7 mouse cellular contexts compared by ENCODE assay signal in the genomic region with DNA sequence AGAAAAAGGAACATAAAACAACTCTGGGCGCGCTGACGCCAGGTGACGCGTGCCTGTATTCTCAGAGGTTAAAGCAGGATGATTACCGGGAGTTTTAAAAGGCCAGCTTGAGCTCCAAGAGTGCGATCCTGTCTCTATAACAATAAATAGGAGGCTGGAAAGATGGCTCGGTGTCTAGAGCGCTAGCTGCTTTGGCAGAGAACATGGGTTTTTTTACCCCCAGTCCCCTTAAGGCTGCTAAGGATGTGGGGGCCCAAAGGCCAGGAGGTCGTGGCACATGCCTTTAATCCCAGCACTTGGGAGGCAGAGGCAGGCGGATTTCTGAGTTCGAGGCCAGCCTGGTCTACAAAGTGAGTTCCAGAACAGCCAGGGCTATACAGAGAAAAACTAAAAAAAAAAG. TPM values are rescaled to one million over a fixed set of nuclear protein-coding genes. Genes with fewer than 3 reads are reported as not detected.
A peak's percentile ranks its signal among the peaks of the same experiment; 100 is the strongest.
DNase-seq lines count a peak whose midpoint lies in the region; ATAC-seq and TF ChIP-seq lines count a peak whose summit lies in the region.

No protein-coding gene starts in this region.

- H3K27me3 ChIP-seq in lung, postnatal 0 days (replicated peaks; ENCODE audit: insufficient read depth, low read length), result no peaks in the 10 kb centered on the region
- H3K27me3 ChIP-seq in forebrain, embryonic 14.5 days (replicated peaks; ENCODE audit: control insufficient read depth, insufficient read depth, low read length), result no peaks in the 10 kb centered on the region
- H3K27me3 ChIP-seq in liver, embryonic 11.5 days (replicated peaks; ENCODE audit: control insufficient read depth, insufficient read depth, low read length), result no peaks in the 10 kb centered on the region
- H3K27me3 ChIP-seq in stomach, postnatal 0 days (ENCODE audit: control insufficient read depth, insufficient read depth, low read length), result no peaks in the 10 kb centered on the region

- peak overlapping the region; percentile 95 for H3K27ac ChIP-seq in lung, postnatal 0 days (ENCODE audit: low read length)
- peak overlapping the region; percentile 97 for H3K27ac ChIP-seq in forebrain, embryonic 14.5 days (ENCODE audit: low read depth, low read length)
- peak overlapping the region; percentile 95 for H3K27ac ChIP-seq in liver, embryonic 11.5 days (ENCODE audit: low read depth, low read length)
- peak overlapping the region; percentile 97 for H3K27ac ChIP-seq in stomach, postnatal 0 days (replicated peaks)

- no peaks in the 10 kb centered on the region for H3K36me3 ChIP-seq in lung, postnatal 0 days (ENCODE audit: insufficient read depth, low read length)
- H3K36me3 ChIP-seq in forebrain, embryonic 14.5 days (ENCODE audit: control insufficient read depth, insufficient read depth, low read length), result no peaks in the 10 kb centered on the region
- H3K36me3 ChIP-seq in liver, embryonic 11.5 days (ENCODE audit: control insufficient read depth, insufficient read depth, low read length), result no peaks in the 10 kb centered on the region
- no peaks in the 10 kb centered on the region for H3K36me3 ChIP-seq in stomach, postnatal 0 days (ENCODE audit: control insufficient read depth, insufficient read depth, low read length)

- H3K9ac ChIP-seq in lung, postnatal 0 days (replicated peaks; ENCODE audit: low read depth), result peak overlapping the region; percentile 59; the same call in 1 of the 2 replicates
- H3K9ac ChIP-seq in forebrain, embryonic 14.5 days (ENCODE audit: low read length), result peak overlapping the region; percentile 94
- H3K9ac ChIP-seq in liver, embryonic 11.5 days (ENCODE audit: low read depth, low read length), result peak overlapping the region; percentile 98
- peak overlapping the region; percentile 72 for H3K9ac ChIP-seq in stomach, postnatal 0 days (ENCODE audit: low read length)

- peak overlapping the region; percentile 71 for H3K4me3 ChIP-seq in lung, postnatal 0 days (ENCODE audit: low read depth, low read length)
- peak overlapping the region; percentile 97 for H3K4me3 ChIP-seq in forebrain, embryonic 14.5 days (ENCODE audit: low read depth, low read length)
- peak overlapping the region; percentile 99 for H3K4me3 ChIP-seq in liver, embryonic 11.5 days (ENCODE audit: low read depth, low read length)
- H3K4me3 ChIP-seq in stomach, postnatal 0 days (ENCODE audit: low read depth, low read length), result peak overlapping the region; percentile 95

- whole genome bisulfite sequencing in lung, postnatal 0 days, result 32% methylated on average over 12 of the region's 12 CpGs
- WGBS in forebrain, embryonic 14.5 days, result 28% methylated on average over 12 of the region's 12 CpGs
- 46% methylated on average over 12 of the region's 12 CpGs for WGBS in liver, embryonic 11.5 days
- 30% methylated on average over 12 of the region's 12 CpGs for WGBS in stomach, postnatal 0 days

- ATAC-seq in lung, postnatal 0 days, result no peak
- no peak for ATAC-seq in forebrain, embryonic 14.5 days
- no peak for ATAC-seq in liver, embryonic 11.5 days (replicated peaks; ENCODE audit: low FRiP score)
- ATAC-seq in stomach, postnatal 0 days (ENCODE audit: low FRiP score, low TSS enrichment), result no peak
- ATAC-seq in cerebellum, adult (ENCODE audit: insufficient number of reproducible peaks, low FRiP score, low TSS enrichment), result no peak

- DNase-seq in lung, postnatal 0 days (ENCODE audit: low spot score), result no peak
- DNase-seq in lung, postnatal 36 days, result no peak
- no peak for DNase-seq in forebrain, embryonic 14.5 days (ENCODE audit: low spot score)
- no peak for DNase-seq in liver, embryonic 11.5 days (ENCODE audit: low spot score)
- DNase-seq in stomach, postnatal 0 days (ENCODE audit: low spot score), result no peak
- no peak for DNase-seq in cerebellum, adult 8-10 months

- no peak for TF ChIP-seq CTCF in lung, postnatal 0 days (IDR thresholded peaks at IDR 0.05)
- no peak for TF ChIP-seq CTCF in stomach, postnatal 0 days (IDR thresholded peaks at IDR 0.05; ENCODE audit: low read depth)

- no peaks in the 10 kb centered on the region for H3K9me3 ChIP-seq in lung, postnatal 0 days (ENCODE audit: low read length)
- H3K9me3 ChIP-seq in forebrain, embryonic 14.5 days (replicated peaks; ENCODE audit: control insufficient read depth, low read length), result no peaks in the 10 kb centered on the region
- no peaks in the 10 kb centered on the region for H3K9me3 ChIP-seq in liver, embryonic 11.5 days (ENCODE audit: control insufficient read depth, low read length)
- no peaks in the 10 kb centered on the region for H3K9me3 ChIP-seq in stomach, postnatal 0 days (ENCODE audit: control insufficient read depth, low read length)

- peak overlapping the region; percentile 94 for H3K4me2 ChIP-seq in lung, postnatal 0 days (replicated peaks; ENCODE audit: low read depth, low read length)
- peak overlapping the region; percentile 88 for H3K4me2 ChIP-seq in forebrain, embryonic 14.5 days (ENCODE audit: low read length)
- peak overlapping the region; percentile 94 for H3K4me2 ChIP-seq in liver, embryonic 11.5 days
- H3K4me2 ChIP-seq in stomach, postnatal 0 days (replicated peaks; ENCODE audit: low read depth), result peak overlapping the region; percentile 72

- H3K4me1 ChIP-seq in lung, postnatal 0 days (ENCODE audit: insufficient read depth, low read depth, low read length), result peaks cover 24% of the 10 kb centered on the region; the same call in 1 of the 2 replicates
- H3K4me1 ChIP-seq in forebrain, embryonic 14.5 days (ENCODE audit: control insufficient read depth, insufficient read depth, low read length), result peaks cover 23% of the 10 kb centered on the region
- H3K4me1 ChIP-seq in liver, embryonic 11.5 days (replicated peaks; ENCODE audit: control insufficient read depth, insufficient read depth, low read length), result peaks cover 46% of the 10 kb centered on the region
- 0 out of 2 replicates have a peak, but pooled peaks cover 3% of the 10 kb centered on the region for H3K4me1 ChIP-seq in stomach, postnatal 0 days (replicated peaks; ENCODE audit: control insufficient read depth, insufficient read depth)

- no peak for TF ChIP-seq EP300 in lung, postnatal 0 days (IDR thresholded peaks at IDR 0.05)
- TF ChIP-seq EP300 in stomach, postnatal 0 days (optimal IDR thresholded peaks at IDR 0.05), result no peak

RNA-seq across cellular contexts. Expression of a gene that starts 1.2 kb away (rescaled TPM):
- polyA plus RNA-seq in lung, postnatal 0 days (2015; fragmentation: Nextera tagmentation; extraction: Ambion mirVana), result 15.0 and 17.5 TPM in 2 replicates
- polyA plus RNA-seq in forebrain, embryonic 14.5 days (2014; fragmentation: Nextera tagmentation; extraction: Ambion mirVana), result 11.4 and 12.5 TPM in 2 replicates
- 56.2 and 59.5 TPM in 2 replicates for polyA plus RNA-seq in liver, embryonic 11.5 days (2014; fragmentation: Nextera tagmentation; extraction: Ambion mirVana)
- polyA plus RNA-seq in stomach, postnatal 0 days (2015; fragmentation: Nextera tagmentation; extraction: Ambion mirVana), result 30.4 and 34.0 TPM in 2 replicates

RNA-seq across cellular contexts. Expression of a gene that starts 24.4 kb away (rescaled TPM):
- 21.8 and 24.8 TPM in 2 replicates for polyA plus RNA-seq in lung, postnatal 0 days (2015; fragmentation: Nextera tagmentation; extraction: Ambion mirVana)
- polyA plus RNA-seq in forebrain, embryonic 14.5 days (2014; fragmentation: Nextera tagmentation; extraction: Ambion mirVana), result 35.4 and 37.8 TPM in 2 replicates
- polyA plus RNA-seq in liver, embryonic 11.5 days (2014; fragmentation: Nextera tagmentation; extraction: Ambion mirVana), result 26.8 and 27.3 TPM in 2 replicates
- 12.7 and 12.9 TPM in 2 replicates for polyA plus RNA-seq in stomach, postnatal 0 days (2015; fragmentation: Nextera tagmentation; extraction: Ambion mirVana)

RNA-seq across cellular contexts. Expression of a gene that starts 35.0 kb away (rescaled TPM):
- polyA plus RNA-seq in lung, postnatal 0 days (2015; fragmentation: Nextera tagmentation; extraction: Ambion mirVana), result 0.90 and 1.1 TPM in 2 replicates
- polyA plus RNA-seq in forebrain, embryonic 14.5 days (2014; fragmentation: Nextera tagmentation; extraction: Ambion mirVana), result 7.1 and 10.1 TPM in 2 replicates
- polyA plus RNA-seq in liver, embryonic 11.5 days (2014; fragmentation: Nextera tagmentation; extraction: Ambion mirVana), result 0.89 and 1.4 TPM in 2 replicates
- polyA plus RNA-seq in stomach, postnatal 0 days (2015; fragmentation: Nextera tagmentation; extraction: Ambion mirVana), result 0.44 and 0.67 TPM in 2 replicates

RNA-seq across cellular contexts. Expression of a gene that starts 40.0 kb away (rescaled TPM):
- 43.6 and 43.9 TPM in 2 replicates for polyA plus RNA-seq in lung, postnatal 0 days (2015; fragmentation: Nextera tagmentation; extraction: Ambion mirVana)
- polyA plus RNA-seq in forebrain, embryonic 14.5 days (2014; fragmentation: Nextera tagmentation; extraction: Ambion mirVana), result 17.7 and 18.8 TPM in 2 replicates
- polyA plus RNA-seq in liver, embryonic 11.5 days (2014; fragmentation: Nextera tagmentation; extraction: Ambion mirVana), result 35.5 and 37.4 TPM in 2 replicates
- polyA plus RNA-seq in stomach, postnatal 0 days (2015; fragmentation: Nextera tagmentation; extraction: Ambion mirVana), result 70.6 and 73.8 TPM in 2 replicates
